Mouse (Mus musculus) spleen, adult 2 months (tissue): Measurements from ENCODE around the gene Prkaca.

Source experiments
- CTCF ChIP-seq: fragments of 200-500 bp; IDR thresholded peaks from 2 replicates; pipeline ENCODE4 v1.5.1; 2011; ENCODE audit warnings: mild to moderate bottlenecking, inconsistent platforms; ENCODE audit not compliant: insufficient read depth, insufficient read length, insufficient replicate concordance; ENCODE audit errors: extremely low read depth
- POLR2A ChIP-seq: fragments of 200-500 bp; IDR thresholded peaks from 2 replicates; pipeline ENCODE4 v1.6.1; 2011; ENCODE audit warnings: low read depth, low read length, inconsistent platforms

GRCm38 (mm10) chr8:83981533-83981932, 8.7 kb downstream of the Prkaca start:
- TF ChIP-seq CTCF (no peak), POLR2A (no peak)
